Mouse (Mus musculus) limb, embryonic 13.5 days (tissue): Measurements from ENCODE around the gene Mtus2. TPM values are rescaled to one million over a fixed set of nuclear protein-coding genes. Genes with fewer than 3 reads are reported as not detected.

Source experiments
- polyA plus RNA-seq: library from polyadenylated mRNA; unstranded; fragments of >200 nt; fragmentation: Nextera tagmentation; extraction: Ambion mirVana; gene quantifications from 2 replicates; pipeline ENCODE4 v1.2.1, GENCODE M21; 2015

Gene Mtus2
- polyA plus RNA-seq, 1 experiment from 2014 or later = 7.0 TPM

Other genes with a start within 250 kb of the Mtus2 start
- gene Flt1, start 231.3 kb upstream of the Mtus2 start, polyA plus RNA-seq = 9.5 and 9.6 TPM in 2 replicates
- gene Pomp, start 96.9 kb upstream of the Mtus2 start, polyA plus RNA-seq = 465 and 469 TPM in 2 replicates
- 1.9 and 2.3 TPM in 2 replicates for gene Slc46a3, start 62.5 kb upstream of the Mtus2 start, polyA plus RNA-seq